Mouse (Mus musculus) T-helper 1 cell (primary cell): Measurements from ENCODE around the gene Ube2h.
"Not testable (repeated sequence)": the region's sequence is repeated elsewhere in the genome, so short reads cannot be mapped to it uniquely, and the experiment has no call there.

Experiments used
- in situ Hi-C: fragments of 300-600 bp; cut with MboI, MseI; formaldehyde crosslinking; loops from one replicate; pipeline ENCODE4 v1.15.1; 2025; ENCODE audit warnings: high pct_unique_total_duplicates

Ube2h gene

GRCm38 (mm10) chr6:30304399-30304917 is at the start of gene Ube2h:
Gene Ube2h (minus strand): TSS chr6:30304539.
- in situ Hi-C loops, result no loop called here

GRCm38 (mm10) chr6:30353661-30354060 is 49.3 kb upstream of the Ube2h start:
- in situ Hi-C loops, result no loop called here

DNA sequence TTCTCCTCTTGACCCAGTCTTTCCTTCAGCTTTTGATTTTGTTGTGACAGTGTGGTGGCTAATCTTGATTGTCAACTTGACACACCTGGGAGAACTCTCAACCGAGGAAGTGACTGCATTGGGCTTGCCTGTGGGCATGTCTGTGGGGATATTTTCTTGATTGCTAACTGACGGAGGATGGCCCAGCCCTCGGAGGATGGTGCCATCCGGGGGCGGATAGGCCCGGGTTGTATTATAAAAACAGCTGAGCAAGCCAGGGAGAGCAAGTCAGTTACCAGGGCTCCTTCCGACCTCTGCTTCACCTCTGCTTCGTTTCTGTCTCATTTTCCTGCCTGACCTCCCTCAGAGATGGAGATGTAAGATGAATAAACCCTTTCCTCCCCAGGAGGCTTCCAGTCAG is 48.4 kb upstream of the Ube2h start:
- in situ Hi-C loops, result no loop called here

DNA sequence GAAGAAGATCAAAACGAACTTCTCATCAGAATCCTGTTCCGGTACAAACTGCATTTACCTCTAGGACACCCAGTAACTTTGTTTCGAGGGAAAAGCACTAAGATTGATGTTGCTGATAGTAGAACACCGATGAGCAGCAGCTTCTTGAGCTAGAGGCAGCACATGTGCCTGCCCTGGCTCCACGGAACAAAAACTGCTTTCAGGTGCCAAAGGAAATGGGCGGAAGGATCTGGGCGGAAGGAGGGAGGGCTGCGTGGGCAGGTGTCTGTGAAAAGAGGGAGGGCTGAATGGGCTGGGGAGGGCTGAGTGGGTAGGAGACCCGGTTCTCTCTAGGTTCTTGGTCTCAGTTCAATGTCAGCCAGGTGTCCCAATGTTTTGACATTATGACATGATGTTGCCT is 47.0 kb upstream of the Ube2h start:
- in situ Hi-C loops, result no loop called here

DNA sequence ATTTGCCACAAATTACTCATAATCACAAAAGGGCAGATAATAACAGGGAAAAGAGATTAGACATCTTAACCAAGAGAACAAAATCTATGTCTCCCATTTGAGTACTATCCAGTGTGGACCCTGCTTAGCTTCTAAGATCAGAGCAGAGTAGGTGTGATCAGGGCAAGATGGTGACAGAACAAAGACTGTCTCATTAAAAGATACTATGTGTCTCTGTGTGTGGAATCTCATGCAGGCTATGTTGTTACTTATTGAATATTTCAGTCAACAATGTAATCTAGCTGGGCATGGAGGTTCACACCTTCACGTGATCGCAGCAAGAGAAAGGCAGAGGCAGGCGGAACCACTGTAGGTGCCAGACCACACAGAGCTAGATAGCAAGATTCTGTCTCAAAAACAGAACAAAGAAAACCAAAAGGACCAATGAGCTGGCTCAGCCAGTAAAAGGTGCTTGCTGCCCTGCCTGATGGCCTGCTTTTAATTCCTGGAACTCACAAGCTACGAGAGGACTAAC is 43.0 kb upstream of the Ube2h start:
- in situ Hi-C loops, result no loop called here

- in situ Hi-C loops, result no loop called here
Measured at GRCm38 (mm10) chr6:30346737-30347136, 42.4 kb upstream of the Ube2h start.

GRCm38 (mm10) chr6:30344032-30344431 is 39.7 kb upstream of the Ube2h start:
- in situ Hi-C loops, result no loop called here

GRCm38 (mm10) chr6:30340231-30340873 is 36.0 kb upstream of the Ube2h start:
- in situ Hi-C loops, result no loop called here

DNA sequence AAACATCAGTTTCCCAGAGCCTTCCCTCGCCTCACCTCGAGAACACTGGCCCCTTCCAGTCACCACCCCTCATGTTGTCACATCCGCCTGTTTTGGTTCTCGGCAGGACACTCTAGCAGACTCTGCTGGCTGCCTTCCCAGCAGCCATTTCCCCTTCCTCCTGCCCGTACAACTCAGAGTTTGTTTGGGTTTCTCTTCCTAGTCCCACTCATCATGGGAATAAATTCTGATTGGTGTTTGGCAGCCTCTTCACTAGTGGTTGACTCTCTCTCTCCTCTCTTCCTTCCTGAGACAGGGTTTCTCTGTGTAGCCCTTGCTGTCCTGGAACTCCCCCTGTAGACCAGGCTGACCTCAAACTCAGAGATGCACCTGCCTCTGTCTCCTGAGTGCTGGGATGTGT is 32.6 kb upstream of the Ube2h start:
- in situ Hi-C loops, result no loop called here

- in situ Hi-C loops, result no loop called here
Measured at GRCm38 (mm10) chr6:30332262-30332661, 27.9 kb upstream of the Ube2h start.

DNA sequence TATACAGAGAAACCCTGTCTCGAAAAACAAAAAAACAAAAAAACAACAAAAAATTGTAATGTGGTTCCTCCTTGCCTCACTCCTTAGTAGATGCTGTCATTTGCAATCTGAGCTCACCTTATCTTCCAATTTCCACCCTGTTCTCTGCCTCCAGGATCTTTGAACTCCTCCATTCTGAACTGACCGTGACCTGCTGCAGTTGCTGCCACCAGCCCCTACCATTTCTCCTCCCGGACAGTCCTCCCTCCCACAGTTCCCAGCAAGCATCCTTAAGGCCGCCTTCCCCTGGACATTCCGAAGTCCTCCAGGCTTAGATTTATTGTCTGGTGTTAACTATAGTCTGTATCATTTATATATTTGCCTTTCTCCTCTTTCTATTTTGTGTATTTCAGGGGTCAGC is 26.4 kb upstream of the Ube2h start:
- in situ Hi-C loops, result no loop called here

DNA sequence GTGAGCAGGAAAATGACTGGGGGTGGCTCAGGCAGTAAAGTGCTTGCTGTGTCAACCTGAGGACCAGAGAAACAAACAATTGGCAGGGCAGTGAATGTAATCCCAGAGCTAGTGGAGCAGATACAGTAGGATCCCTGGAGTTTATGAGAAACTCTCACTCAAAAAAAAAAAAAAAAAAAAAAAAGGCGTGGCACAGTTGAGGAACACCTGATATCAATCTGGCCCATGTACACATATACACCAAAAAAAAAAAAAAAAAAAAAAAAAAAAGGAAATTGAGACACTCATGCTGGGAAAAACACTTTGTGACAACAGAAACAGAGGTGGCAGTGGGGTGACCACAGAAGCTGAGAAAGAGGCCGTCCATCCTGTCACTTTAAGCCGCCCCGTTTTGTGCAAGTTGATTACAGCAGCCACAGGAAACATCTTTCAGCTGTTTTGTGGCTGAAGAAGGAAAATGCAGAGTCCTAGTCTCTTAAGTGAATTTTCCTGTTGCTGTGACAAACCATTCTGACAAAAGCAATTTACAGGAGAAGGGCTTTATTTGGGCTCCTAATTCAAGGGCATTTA is 21.7 kb upstream of the Ube2h start:
- in situ Hi-C loops, result no loop called here

DNA sequence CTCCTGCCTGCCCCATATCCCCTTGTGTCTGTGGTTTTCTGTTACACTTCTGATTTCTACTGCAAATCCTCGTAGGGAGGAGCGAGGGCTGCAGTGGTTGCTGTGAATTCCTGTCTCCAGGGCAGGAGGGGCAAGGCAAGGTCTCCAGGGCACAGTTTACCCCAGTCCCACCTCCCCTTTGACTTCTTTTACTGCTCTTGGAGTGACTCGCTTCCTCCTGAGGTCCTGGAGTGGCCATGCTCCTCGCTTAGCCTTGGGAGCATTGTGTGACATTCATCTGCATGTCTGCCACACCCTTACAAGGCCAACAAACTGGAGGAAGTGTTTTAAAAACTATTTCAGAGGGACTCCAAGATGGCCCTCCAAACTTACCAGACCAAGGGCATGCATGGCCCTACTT is 16.7 kb upstream of the Ube2h start:
- in situ Hi-C loops, result no loop called here

DNA sequence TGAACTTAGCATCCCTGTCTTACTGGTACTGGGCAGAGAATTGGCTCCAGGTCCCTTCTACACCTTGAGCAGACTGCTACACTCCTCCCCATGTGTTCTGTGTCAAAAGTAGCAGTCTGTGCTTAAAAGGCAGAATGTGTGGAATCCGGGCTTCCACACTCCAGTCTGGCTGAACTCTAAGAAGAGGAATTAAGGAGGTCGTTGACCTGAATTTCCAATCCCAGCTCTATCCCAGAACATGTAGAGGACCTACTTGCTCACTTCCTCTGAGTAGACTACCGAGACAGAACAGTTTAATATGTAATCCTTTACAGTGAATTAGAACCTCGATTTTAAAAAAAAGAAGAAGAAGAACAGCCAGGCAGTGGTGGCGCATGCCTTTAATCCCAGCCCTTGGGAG is 14.9 kb upstream of the Ube2h start:
- in situ Hi-C loops, result no loop called here

- in situ Hi-C loops, result no loop called here
Measured at GRCm38 (mm10) chr6:30312006-30312405, 7.7 kb upstream of the Ube2h start.

GRCm38 (mm10) chr6:30308751-30309150 is 4.4 kb upstream of the Ube2h start:
- in situ Hi-C loops, result no loop called here

DNA sequence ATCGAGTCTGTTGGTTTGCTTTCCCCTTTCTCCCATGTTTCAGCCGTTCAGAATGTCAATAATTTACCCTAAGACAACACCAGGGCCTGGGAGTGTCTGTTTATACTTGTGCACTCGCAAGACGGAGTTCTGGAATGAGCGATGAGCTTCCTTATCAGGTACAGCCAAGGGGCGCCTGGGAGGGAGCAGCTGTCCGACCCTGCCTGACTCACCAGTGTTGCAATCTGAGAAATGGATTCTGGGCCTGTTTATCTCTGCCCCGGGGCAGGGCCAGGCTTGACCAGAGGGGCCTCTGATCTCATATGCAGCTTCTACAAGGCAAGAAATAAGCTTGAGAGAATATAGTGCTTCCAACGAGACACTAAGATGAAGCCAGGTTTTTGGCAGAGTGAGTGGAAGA is 3.4 kb upstream of the Ube2h start:
- in situ Hi-C loops, result no loop called here

DNA sequence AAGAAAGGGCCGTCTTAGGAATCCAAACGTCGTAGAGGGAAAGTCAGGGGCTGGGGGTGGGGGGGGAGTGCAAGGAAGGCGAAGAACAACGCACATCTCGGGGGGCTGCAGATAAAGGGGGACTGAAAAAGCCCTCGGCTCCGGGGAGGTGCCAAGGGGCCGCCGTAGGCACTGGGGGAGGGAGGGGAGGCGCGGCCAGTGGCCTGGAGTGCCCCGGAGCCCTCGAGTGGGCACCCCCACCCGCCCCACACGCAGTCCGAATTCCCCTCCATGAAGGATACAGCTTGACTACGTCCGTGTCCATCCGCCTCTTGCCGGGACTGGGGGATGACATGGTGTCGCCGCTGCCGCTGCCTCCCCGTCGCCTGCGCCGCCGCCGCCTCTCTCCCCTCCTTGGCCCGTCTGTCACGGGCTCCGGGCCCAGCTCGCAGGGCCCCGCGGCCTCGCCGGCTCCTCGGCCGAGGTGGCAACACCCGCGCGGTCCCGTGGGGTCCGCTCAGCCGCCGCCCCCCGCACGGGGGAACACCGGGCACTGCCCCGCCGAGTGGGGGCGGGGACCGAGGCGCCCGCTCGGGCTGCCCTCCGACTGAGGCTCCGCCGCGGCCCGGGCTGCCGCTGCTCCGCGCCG is 454 bp downstream of the Ube2h start:
- in situ Hi-C loops, result not testable (repeated sequence)

- in situ Hi-C loops, result no loop called here
Measured at GRCm38 (mm10) chr6:30302781-30303631, 1.3 kb downstream of the Ube2h start.

GRCm38 (mm10) chr6:30302156-30302555 is 2.2 kb downstream of the Ube2h start:
- in situ Hi-C loops, result no loop called here

DNA sequence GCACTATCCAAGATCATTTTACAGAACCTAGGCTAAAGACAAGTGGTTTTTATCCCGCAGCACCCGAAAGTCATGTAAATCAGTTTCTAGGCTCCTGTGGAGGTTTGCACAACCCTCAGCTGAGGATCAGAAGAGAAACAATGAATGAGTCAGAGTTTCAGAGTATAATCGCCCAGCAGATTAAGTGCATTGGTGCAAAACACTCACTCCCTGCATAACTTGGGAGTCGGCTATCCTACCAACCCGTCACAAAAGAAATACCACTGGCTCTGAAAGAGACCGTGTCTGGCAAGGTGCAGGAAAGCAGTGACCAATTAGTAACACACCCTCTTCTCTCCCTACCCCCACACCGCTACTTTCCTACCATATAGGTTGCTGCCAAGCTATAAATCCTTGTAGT is 3.4 kb downstream of the Ube2h start:
- in situ Hi-C loops, result no loop called here

- in situ Hi-C loops, result no loop called here
Measured at GRCm38 (mm10) chr6:30300372-30300771, 4.0 kb downstream of the Ube2h start.
